Mouse (Mus musculus): ENCODE results near the gene Snx29. TPM values are rescaled to one million over a fixed set of nuclear protein-coding genes. Genes with fewer than 3 reads are reported as not detected.

Snx29 gene
- polyA plus RNA-seq, 2 experiments, result 1.9 TPM

DNA sequence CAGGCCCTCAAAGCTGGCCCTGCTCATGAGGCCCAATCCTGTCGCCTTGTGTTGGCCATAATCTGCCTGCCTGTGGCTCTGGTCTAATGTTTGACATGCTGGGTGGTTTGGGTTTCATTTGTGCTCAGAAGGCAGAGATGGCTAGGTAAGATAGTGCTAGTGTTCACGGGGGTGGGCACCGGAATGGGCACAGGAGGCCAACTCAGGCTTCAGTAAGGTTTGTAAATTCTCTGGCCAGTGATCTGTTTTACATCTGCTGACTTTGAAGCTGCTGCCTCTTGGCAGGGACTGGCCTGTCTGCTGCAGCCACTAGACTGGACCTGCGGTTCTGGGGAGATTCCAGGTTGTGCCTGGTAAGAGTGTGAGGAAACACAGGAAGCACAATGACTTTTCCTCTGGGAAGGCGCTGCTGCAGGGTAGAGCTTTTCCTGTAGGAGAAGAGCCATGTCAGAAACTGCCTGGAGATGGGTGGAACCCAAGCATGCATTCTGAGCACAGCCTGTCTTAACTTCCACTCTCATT is 408.4 kb downstream of the Snx29 start:
- Histone ChIP-seq H3K4me2 (ENCODE audit: low read depth) (no peak overlapping the region), H3K36me3 (replicated peaks; ENCODE audit: control insufficient read depth, insufficient read depth, low read depth) (no peaks in the 10 kb centered on the region), H3K27me3 (ENCODE audit: control insufficient read depth, insufficient read depth, low read length) (no peaks in the 10 kb centered on the region), H3K27ac (no peak overlapping the region), H3K9me3 (ENCODE audit: control insufficient read depth, low read length) (no peaks in the 10 kb centered on the region), H3K9ac (replicated peaks) (no peak overlapping the region), H3K4me3 (ENCODE audit: insufficient read depth in 1 of 2, low read depth in 2 of 2, low read length in 2 of 2) (no peak overlapping the region), H3K4me1 (replicated peaks; ENCODE audit: control insufficient read depth in 2 of 2, insufficient read depth in 2 of 2, low read length in 1 of 2) (no peaks in the 10 kb centered on the region)
- DNase-seq (ENCODE audit: low read depth in 3 of 3, low spot score in 3 of 3) (no peak), ATAC-seq (ENCODE audit: insufficient read depth) (no peak)
- 58% methylated on average over 5 of the region's 5 CpGs for WGBS (ENCODE audit: insufficient replicate concordance)
- TF ChIP-seq EP300 (IDR thresholded peaks at IDR 0.05; ENCODE audit: low read depth), result no peak
- no peak for TF ChIP-seq CTCF (IDR thresholded peaks at IDR 0.05; ENCODE audit: low read depth)

DNA sequence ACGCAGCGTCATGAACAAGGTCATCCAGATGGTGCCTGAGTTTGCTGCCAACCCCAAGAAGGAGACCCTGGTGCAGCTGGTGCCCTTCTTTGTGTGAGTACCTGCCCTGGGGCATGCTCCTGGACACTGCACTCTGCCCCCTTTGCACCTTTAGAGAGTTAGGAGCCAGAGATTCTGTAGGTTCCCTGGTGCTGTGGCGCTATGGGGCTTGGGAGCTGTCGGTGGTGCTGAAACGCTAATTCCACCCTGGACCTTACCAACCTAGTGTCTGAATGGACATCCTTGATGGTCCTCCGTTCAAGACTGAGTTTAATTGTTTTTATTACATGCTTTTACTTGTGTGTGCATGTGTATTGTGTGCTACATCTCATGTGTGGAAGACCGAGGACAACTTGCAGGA is 415.6 kb downstream of the Snx29 start:
- DNase-seq (ENCODE audit: low read depth in 3 of 3, low spot score in 3 of 3) (no peak), ATAC-seq (ENCODE audit: insufficient read depth) (no peak)
- Histone ChIP-seq H3K9me3 (ENCODE audit: control insufficient read depth, low read length) (no peaks in the 10 kb centered on the region), H3K4me2 (ENCODE audit: low read depth) (no peak overlapping the region), H3K4me1 (replicated peaks; ENCODE audit: control insufficient read depth in 2 of 2, insufficient read depth in 2 of 2, low read length in 1 of 2) (no peaks in the 10 kb centered on the region), H3K27ac (no peak overlapping the region), H3K9ac (replicated peaks) (no peak overlapping the region), H3K27me3 (ENCODE audit: control insufficient read depth, insufficient read depth, low read length) (no peaks in the 10 kb centered on the region), H3K4me3 (ENCODE audit: insufficient read depth in 1 of 2, low read depth in 2 of 2, low read length in 2 of 2) (no peak overlapping the region), H3K36me3 (replicated peaks; ENCODE audit: control insufficient read depth, insufficient read depth, low read depth) (no peaks in the 10 kb centered on the region)
- no peak for TF ChIP-seq CTCF (IDR thresholded peaks at IDR 0.05; ENCODE audit: low read depth)
- TF ChIP-seq EP300 (IDR thresholded peaks at IDR 0.05; ENCODE audit: low read depth), result no peak
- WGBS (ENCODE audit: insufficient replicate concordance), result 45% methylated on average over 7 of the region's 7 CpGs

- 51% methylated on average over 5 of the region's 5 CpGs for WGBS (ENCODE audit: insufficient replicate concordance)
These were observed 419.2 kb downstream of the Snx29 start for GRCm38 (mm10) chr16:11741951-11742350.

GRCm38 (mm10) chr16:11742351-11742750 is 419.6 kb downstream of the Snx29 start:
- ATAC-seq (ENCODE audit: insufficient read depth) (no peak), DNase-seq (ENCODE audit: low read depth in 3 of 3, low spot score in 3 of 3) (no peak)
- no peak for TF ChIP-seq EP300 (IDR thresholded peaks at IDR 0.05; ENCODE audit: low read depth)
- TF ChIP-seq CTCF (IDR thresholded peaks at IDR 0.05; ENCODE audit: low read depth), result no peak
- H3K9ac ChIP-seq (replicated peaks), result no peak overlapping the region
- H3K27me3 ChIP-seq (ENCODE audit: control insufficient read depth, insufficient read depth, low read length), result no peaks in the 10 kb centered on the region
- 69% methylated on average over 7 of the region's 7 CpGs for WGBS (ENCODE audit: insufficient replicate concordance)
- no peaks in the 10 kb centered on the region for H3K4me1 ChIP-seq (replicated peaks; ENCODE audit: control insufficient read depth in 2 of 2, insufficient read depth in 2 of 2, low read length in 1 of 2)
- no peaks in the 10 kb centered on the region for H3K9me3 ChIP-seq (ENCODE audit: control insufficient read depth, low read length)
- no peaks in the 10 kb centered on the region for H3K36me3 ChIP-seq (replicated peaks; ENCODE audit: control insufficient read depth, insufficient read depth, low read depth)
- no peak overlapping the region for H3K27ac ChIP-seq
- no peak overlapping the region for H3K4me3 ChIP-seq (ENCODE audit: insufficient read depth in 1 of 2, low read depth in 2 of 2, low read length in 2 of 2)
- no peak overlapping the region for H3K4me2 ChIP-seq (ENCODE audit: low read depth)

More at GRCm38 (mm10) chr16:11741951-11742350, 419.2 kb downstream of the Snx29 start:
- no peak overlapping the region for H3K4me2 ChIP-seq (ENCODE audit: low read depth)
- H3K27me3 ChIP-seq (ENCODE audit: control insufficient read depth, insufficient read depth, low read length), result no peaks in the 10 kb centered on the region
- no peak for DNase-seq (ENCODE audit: low read depth in 3 of 3, low spot score in 3 of 3)
- H3K9me3 ChIP-seq (ENCODE audit: control insufficient read depth, low read length), result no peaks in the 10 kb centered on the region
- ATAC-seq (ENCODE audit: insufficient read depth), result no peak
- H3K4me3 ChIP-seq (ENCODE audit: insufficient read depth in 1 of 2, low read depth in 2 of 2, low read length in 2 of 2), result no peak overlapping the region
- no peak for TF ChIP-seq CTCF (IDR thresholded peaks at IDR 0.05; ENCODE audit: low read depth)
- TF ChIP-seq EP300 (IDR thresholded peaks at IDR 0.05; ENCODE audit: low read depth), result no peak
- H3K27ac ChIP-seq, result no peak overlapping the region
- no peaks in the 10 kb centered on the region for H3K36me3 ChIP-seq (replicated peaks; ENCODE audit: control insufficient read depth, insufficient read depth, low read depth)
- H3K9ac ChIP-seq (replicated peaks), result no peak overlapping the region
- H3K4me1 ChIP-seq (replicated peaks; ENCODE audit: control insufficient read depth in 2 of 2, insufficient read depth in 2 of 2, low read length in 1 of 2), result no peaks in the 10 kb centered on the region

DNA sequence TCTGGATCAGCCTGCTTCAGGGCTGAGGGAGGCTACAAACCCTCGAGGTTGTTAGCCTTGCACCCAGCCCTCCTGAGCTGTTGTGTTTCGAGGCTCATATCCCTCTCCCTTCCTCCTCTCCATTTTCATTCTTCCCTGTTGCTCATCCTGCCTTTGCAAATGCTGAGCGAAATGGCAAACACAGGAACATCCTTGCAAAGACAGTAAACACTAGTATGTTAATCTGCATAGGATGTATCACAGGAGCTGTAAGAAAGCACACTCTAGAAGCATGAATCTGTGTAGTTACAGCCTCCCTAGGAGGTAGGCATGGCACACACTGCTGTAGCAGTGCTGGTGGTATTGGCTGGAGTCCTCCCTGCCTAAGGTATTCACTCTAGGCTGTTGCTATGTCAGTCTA is 420.3 kb downstream of the Snx29 start:
- no peak for TF ChIP-seq CTCF (IDR thresholded peaks at IDR 0.05; ENCODE audit: low read depth)
- TF ChIP-seq EP300 (IDR thresholded peaks at IDR 0.05; ENCODE audit: low read depth), result no peak
- no peak for ATAC-seq (ENCODE audit: insufficient read depth)
- H3K27ac ChIP-seq, result no peak overlapping the region
- H3K36me3 ChIP-seq (replicated peaks; ENCODE audit: control insufficient read depth, insufficient read depth, low read depth), result no peaks in the 10 kb centered on the region
- H3K9me3 ChIP-seq (ENCODE audit: control insufficient read depth, low read length), result no peaks in the 10 kb centered on the region
- 48% methylated on average over 3 of the region's 3 CpGs for WGBS (ENCODE audit: insufficient replicate concordance)
- H3K27me3 ChIP-seq (ENCODE audit: control insufficient read depth, insufficient read depth, low read length), result no peaks in the 10 kb centered on the region
- DNase-seq (ENCODE audit: low read depth in 3 of 3, low spot score in 3 of 3), result no peak
- H3K4me3 ChIP-seq (ENCODE audit: insufficient read depth in 1 of 2, low read depth in 2 of 2, low read length in 2 of 2), result no peak overlapping the region
- no peak overlapping the region for H3K9ac ChIP-seq (replicated peaks)
- no peak overlapping the region for H3K4me2 ChIP-seq (ENCODE audit: low read depth)
- H3K4me1 ChIP-seq (replicated peaks; ENCODE audit: control insufficient read depth in 2 of 2, insufficient read depth in 2 of 2, low read length in 1 of 2), result no peaks in the 10 kb centered on the region

Measured in liver, embryonic 14.5 days (tissue).